Mouse (Mus musculus): ENCODE measurements at regions not wholly inside any gene's neighbourhood (a gene's known extent, or its start where the extent isn't known, plus 50 kb on each side); places are given as distances from the start of the nearest gene placed in this dataset.

GRCm38 (mm10) chr10:38147421-38147820, 674.2 kb downstream of the Rfpl4b start:
- in situ Hi-C loops (cut with MboI, MseI) = no loop called here

GRCm38 (mm10) chr10:38139196-38139595, 682.4 kb downstream of the Rfpl4b start:
- in situ Hi-C loops (cut with MboI, MseI) = no loop called here

- in situ Hi-C loops (cut with MboI, MseI) = no loop called here
Measured at GRCm38 (mm10) chr10:38121911-38122573, 699.5 kb downstream of the Rfpl4b start.

GRCm38 (mm10) chr10:38118601-38119000, 703.0 kb downstream of the Rfpl4b start:
- in situ Hi-C loops (cut with MboI, MseI) = no loop called here

DNA sequence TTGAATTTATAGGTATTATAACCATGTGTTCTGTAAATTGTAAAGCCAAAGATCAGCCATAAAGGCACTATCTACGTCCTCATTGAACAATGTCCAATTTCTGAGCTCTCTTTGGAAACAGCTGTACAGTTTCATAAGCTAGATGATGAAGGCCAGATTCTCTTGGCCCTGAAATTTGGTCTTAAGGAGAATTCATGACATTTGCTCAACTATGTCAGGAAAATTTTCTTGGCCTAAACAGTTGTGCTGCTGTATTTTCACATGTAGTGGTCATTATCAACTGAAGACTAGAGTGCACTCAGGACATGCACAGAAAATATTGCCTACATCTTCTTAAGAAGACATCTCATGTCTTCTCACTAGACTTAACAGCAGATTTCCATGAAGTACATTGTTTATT, 705.1 kb downstream of the Rfpl4b start:
- in situ Hi-C loops (cut with MboI, MseI) = no loop called here

GRCm38 (mm10) chr10:38114194-38114593, 707.4 kb downstream of the Rfpl4b start:
- in situ Hi-C loops (cut with MboI, MseI) = no loop called here

DNA sequence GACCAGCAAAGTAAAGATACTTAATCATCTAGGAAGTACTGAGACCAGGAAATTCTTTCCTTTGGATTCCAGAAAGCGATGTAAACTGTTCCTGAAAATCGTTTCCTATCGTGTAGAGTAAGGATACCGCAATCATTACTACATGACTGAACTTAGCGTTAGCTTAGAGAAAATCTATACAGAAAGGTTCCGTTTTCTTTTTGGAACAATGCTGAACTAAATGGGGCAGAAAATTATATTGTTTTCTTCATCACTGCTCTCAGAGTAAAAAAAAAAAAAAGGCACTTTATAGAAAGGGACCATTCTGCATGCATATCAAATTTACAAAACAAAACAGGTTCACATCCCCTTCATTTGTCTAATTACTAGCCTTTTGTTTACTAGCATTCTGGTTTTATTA, 713.0 kb downstream of the Rfpl4b start:
- in situ Hi-C loops (cut with MboI, MseI) = no loop called here

DNA sequence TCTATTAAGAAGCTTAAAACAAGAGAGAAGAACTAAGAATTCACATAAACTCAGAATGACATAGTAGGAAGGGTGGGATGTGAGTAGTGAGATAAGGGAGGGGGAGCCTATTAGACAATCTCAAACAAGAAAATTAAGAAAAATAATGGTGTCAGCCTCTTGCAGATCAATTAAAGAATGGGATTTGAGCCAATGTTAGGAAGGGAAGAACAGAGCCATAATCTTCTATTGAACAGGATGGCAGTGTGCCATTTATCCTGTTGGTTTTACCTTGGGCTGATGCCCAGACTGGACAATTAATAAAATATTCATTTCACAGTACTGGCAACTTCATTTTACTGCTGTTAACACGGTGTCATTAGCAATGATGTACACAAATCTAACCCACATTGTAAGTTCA, 718.0 kb downstream of the Rfpl4b start:
- in situ Hi-C loops (cut with MboI, MseI) = no loop called here

GRCm38 (mm10) chr10:38078521-38078920, 743.1 kb downstream of the Rfpl4b start:
- in situ Hi-C loops (cut with MboI, MseI) = no loop called here

GRCm38 (mm10) chr10:38072394-38072793, 749.2 kb downstream of the Rfpl4b start:
- in situ Hi-C loops (cut with MboI, MseI) = loop anchor here (25.0 kb wide), 1 partner anchor 1490 kb away; no protein-coding TSS in a partner anchor

- in situ Hi-C loops (cut with MboI, MseI) = loop anchor here (25.0 kb wide), 1 partner anchor 1503 kb away; no protein-coding TSS in a partner anchor
Measured at GRCm38 (mm10) chr10:38059050-38059449, 762.5 kb downstream of the Rfpl4b start.

DNA sequence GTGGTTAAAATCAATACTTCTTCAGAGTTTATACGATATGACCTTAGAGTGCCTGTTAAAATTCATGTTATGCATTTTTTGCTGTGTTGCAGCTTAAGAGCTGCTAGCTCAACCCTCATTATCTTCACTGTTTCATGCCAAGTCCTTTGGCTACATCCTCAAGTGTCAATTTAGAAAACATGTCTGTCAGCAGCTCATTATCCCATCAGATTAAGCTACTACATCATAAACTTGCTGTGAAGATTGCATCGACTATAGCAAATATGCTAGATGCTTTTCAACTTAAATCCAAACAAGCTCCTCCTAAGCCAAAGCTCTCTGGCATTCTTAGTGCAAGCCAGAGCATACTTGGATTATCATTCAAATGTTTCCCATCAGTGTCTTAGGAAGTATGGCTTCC, 811.1 kb downstream of the Rfpl4b start:
- in situ Hi-C loops (cut with MboI, MseI) = no loop called here

DNA sequence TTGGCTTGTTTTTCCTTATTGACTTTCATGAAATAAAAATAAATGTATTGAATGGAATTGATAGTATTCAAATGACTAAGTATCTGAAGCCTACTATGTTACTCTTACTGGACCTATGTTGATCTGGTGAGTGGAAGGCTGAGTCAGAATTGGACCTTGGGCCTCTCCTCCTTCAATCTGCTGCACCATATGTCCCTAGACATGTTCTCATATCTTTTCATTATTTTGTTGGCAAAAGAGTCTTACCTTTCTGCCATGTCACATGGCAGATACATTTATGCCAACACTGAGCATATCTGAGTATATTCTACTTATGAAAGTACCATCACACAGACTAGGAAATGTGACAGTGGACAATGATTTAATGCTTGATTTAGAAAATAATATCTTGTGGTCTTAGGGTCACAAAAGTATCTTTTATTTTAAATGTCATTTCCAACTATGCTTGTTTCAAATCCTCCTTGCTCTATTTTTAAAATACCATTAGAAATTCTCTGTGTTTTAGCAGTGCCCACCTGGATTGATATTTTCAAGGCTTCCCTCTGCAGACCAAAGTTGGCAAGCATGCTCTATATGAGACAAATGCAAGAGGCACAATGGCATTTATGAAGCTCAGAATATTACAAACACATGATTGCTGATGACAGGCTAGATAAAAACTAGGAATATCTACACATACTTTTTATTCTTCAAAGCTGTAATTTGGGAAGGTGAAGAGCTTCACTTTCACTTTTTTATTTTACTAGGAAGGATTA, 825.7 kb downstream of the Rfpl4b start:
- in situ Hi-C loops (cut with MboI, MseI) = loop anchor here (10.0 kb wide), 1 partner anchor 871 kb away; no protein-coding TSS in a partner anchor

- in situ Hi-C loops (cut with MboI, MseI) = no loop called here
Measured at GRCm38 (mm10) chr10:37988297-37989263, 833.0 kb downstream of the Rfpl4b start.

DNA sequence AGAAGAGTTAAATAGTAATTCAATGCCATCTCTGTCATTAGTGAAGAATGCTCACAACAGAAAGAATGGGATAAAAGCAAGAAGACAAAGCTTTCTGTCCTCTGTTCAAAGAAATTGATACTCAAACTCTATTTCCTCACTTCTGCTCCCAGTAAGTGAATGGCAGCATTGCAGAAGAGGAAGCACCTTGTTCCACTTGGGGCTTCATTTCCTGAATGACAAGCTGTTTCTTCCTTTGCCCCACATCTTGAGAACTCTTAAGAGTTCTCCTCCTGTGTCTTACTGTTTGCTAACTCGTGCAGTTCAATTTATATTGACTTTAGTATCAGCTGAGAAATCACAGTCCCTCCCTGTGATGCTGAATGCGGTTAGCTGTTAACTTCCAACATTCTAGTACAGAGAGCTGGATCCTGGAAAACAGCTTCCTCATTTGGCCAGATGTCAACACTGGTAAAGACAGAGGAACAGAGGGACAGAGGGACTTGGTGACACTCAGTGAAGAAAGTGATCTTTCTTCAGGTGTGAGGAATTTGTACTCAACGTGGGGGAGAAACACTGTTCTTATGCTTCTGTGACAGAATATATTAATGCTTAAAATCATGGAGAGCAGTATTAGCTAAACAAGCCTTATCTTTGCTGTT, 840.3 kb upstream of the Marcks start:
- in situ Hi-C loops (cut with MboI, MseI) = no loop called here

DNA sequence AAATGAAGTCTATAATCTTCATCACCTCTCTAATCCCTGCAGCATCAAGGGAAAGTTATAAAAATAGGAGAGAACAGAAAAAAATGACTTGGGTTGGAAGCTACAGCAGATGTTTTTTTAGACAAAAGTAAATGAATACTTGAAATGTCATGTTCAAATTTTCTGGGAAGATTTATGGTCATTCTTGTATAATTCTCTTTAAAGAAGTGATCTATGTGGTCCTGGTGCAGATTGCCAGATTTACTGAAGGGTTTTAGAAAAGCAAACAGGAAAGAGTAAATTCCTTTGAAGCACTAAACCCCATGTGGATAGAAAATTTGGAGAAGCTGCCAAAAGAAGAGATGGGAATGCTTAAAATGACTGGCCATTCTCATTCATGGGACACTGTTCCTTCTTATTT, 821.3 kb upstream of the Marcks start:
- in situ Hi-C loops (cut with MboI, MseI) = no loop called here

DNA sequence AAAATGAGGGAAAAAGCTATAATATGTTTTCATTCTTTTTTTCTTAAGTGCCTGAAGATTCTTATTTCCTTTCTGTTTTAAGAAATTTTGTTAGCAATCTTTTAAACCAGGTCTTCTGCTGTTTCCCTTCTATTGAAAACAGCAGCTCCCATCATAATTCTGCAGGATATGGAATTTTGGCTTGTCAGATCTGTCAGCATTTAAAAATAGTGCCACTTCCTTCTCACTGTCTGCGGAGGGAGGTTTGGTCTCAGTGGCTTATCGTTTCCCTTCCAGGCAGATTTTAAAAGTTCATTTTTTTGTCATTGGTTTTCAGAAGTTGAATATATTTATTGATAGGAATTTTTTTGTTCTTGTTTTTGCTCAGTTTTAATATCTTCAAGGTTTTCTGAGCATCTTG, 776.1 kb upstream of the Marcks start:
- in situ Hi-C loops (cut with MboI, MseI) = no loop called here

GRCm38 (mm10) chr10:37911669-37912068, 772.9 kb upstream of the Marcks start:
- in situ Hi-C loops (cut with MboI, MseI) = no loop called here

GRCm38 (mm10) chr10:37908276-37908675, 769.6 kb upstream of the Marcks start:
- in situ Hi-C loops (cut with MboI, MseI) = no loop called here

GRCm38 (mm10) chr10:37907731-37908130, 769.0 kb upstream of the Marcks start:
- in situ Hi-C loops (cut with MboI, MseI) = no loop called here

DNA sequence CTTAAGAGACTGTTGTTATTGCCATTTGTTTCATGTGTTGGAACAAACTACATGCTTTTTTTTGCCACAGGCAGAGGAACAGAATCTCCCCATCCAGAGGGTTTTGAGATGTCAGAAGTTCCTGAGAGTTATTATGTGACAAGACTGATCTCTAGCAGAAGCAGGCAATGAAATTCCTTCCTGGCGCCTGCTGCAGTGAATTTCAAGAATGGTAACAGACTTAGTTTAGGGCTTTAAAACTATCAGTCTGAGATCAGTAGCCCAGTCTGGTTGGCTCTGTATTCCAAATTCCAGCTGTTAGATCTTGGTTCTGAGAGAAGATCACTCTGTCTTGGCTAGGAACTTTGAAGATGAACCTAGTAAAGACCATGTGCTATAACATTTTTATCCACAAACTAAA, 749.2 kb upstream of the Marcks start:
- in situ Hi-C loops (cut with MboI, MseI) = no loop called here
